In genomic region chr16:22600108-22600699, GRCm38 (mm10) we compare ENCODE assay signal across 28 mouse cellular contexts. TPM values are rescaled to one million over a fixed set of nuclear protein-coding genes. Genes with fewer than 3 reads are reported as not detected.
A peak's percentile ranks its signal among the peaks of the same experiment; 100 is the strongest.
DNase-seq lines count a peak whose midpoint lies in the region; ATAC-seq lines count a peak whose summit lies in the region.
"Had no signal": no experiment of that assay in that cellular context is flagged by ENCODE, and none has a peak within 500 bp of the region (broad histone marks: within the 10 kb centered on the region; RNA-seq: fewer than 3 reads in every experiment).

No protein-coding gene starts in this region.

- H3K36me3 ChIP-seq in kidney, embryonic 14.5 days (ENCODE audit: control insufficient read depth, insufficient read depth, low read length) = no peaks in the 10 kb centered on the region
- H3K36me3 ChIP-seq in hindbrain, embryonic 13.5 days = no peaks in the 10 kb centered on the region
- H3K36me3 ChIP-seq: embryonic facial prominence, embryonic 12.5 days; heart, embryonic 13.5 days; liver, embryonic 12.5 days; stomach, embryonic 15.5 days had no signal

- H3K4me1 ChIP-seq in kidney, embryonic 14.5 days (ENCODE audit: control insufficient read depth, insufficient read depth, low read length) = no peaks in the 10 kb centered on the region
- no peaks in the 10 kb centered on the region for H3K4me1 ChIP-seq in hindbrain, embryonic 13.5 days (replicated peaks)
- H3K4me1 ChIP-seq: embryonic facial prominence, embryonic 12.5 days; heart, embryonic 13.5 days; liver, embryonic 12.5 days; stomach, embryonic 15.5 days had no signal

- no peak overlapping the region for H3K4me2 ChIP-seq in kidney, embryonic 14.5 days (replicated peaks; ENCODE audit: low read depth, low read length)
- no peak overlapping the region for H3K4me2 ChIP-seq in hindbrain, embryonic 13.5 days
- H3K4me2 ChIP-seq: embryonic facial prominence, embryonic 12.5 days; heart, embryonic 13.5 days; liver, embryonic 12.5 days; stomach, embryonic 15.5 days had no signal

- DNase-seq in kidney, adult 11 months = peak; percentile 38
- no peak for DNase-seq in kidney, adult 18-20 months
- peak; percentile 16 to 51 for DNase-seq in kidney, postnatal 36 days
- no peak for DNase-seq in spleen, adult 12 weeks (ENCODE audit: low spot score)
- DNase-seq: adrenal gland, adult 8-10 months; B cell, adult 2 months; cerebellum, adult 11 months; cerebellum, adult 9-10 months; cerebellum, postnatal 36 days; embryo, embryonic 11 days; gastrocnemius, postnatal 25 days; heart, postnatal 10 days; layer of hippocampus, postnatal 36 days; left cerebral cortex, postnatal 4 days; liver, postnatal 0 days; lung, postnatal 4 days; midbrain, embryonic 14.5 days; retina, postnatal 1 day; right cerebral cortex, postnatal 14 days had no signal

- 89% methylated on average over 4 of the region's 4 CpGs for WGBS in kidney, embryonic 14.5 days
- 91% methylated on average over 4 of the region's 4 CpGs for WGBS in hindbrain, embryonic 13.5 days

- no peak overlapping the region for H3K9ac ChIP-seq in kidney, embryonic 14.5 days (ENCODE audit: low read depth, low read length)
- no peak overlapping the region for H3K9ac ChIP-seq in hindbrain, embryonic 13.5 days
- H3K9ac ChIP-seq: embryonic facial prominence, embryonic 12.5 days; heart, embryonic 13.5 days; liver, embryonic 12.5 days; liver, postnatal 0 days; stomach, embryonic 15.5 days had no signal

- no peak overlapping the region for H3K27ac ChIP-seq in kidney, embryonic 14.5 days (ENCODE audit: low read depth, low read length)
- no peak overlapping the region for H3K27ac ChIP-seq in hindbrain, embryonic 13.5 days
- H3K27ac ChIP-seq: embryonic facial prominence, embryonic 12.5 days; heart, embryonic 13.5 days; kidney, postnatal 0 days; liver, embryonic 12.5 days; stomach, embryonic 15.5 days had no signal

- H3K9me3 ChIP-seq in kidney, embryonic 14.5 days (ENCODE audit: control insufficient read depth, low read length) = no peaks in the 10 kb centered on the region
- no peaks in the 10 kb centered on the region for H3K9me3 ChIP-seq in hindbrain, embryonic 13.5 days
- H3K9me3 ChIP-seq: embryonic facial prominence, embryonic 12.5 days; heart, embryonic 13.5 days; liver, embryonic 12.5 days; stomach, embryonic 15.5 days had no signal

- H3K4me3 ChIP-seq in kidney, embryonic 14.5 days (ENCODE audit: low read length) = no peak overlapping the region
- H3K4me3 ChIP-seq in hindbrain, embryonic 13.5 days = no peak overlapping the region
- H3K4me3 ChIP-seq: embryonic facial prominence, embryonic 12.5 days; heart, embryonic 13.5 days; liver, embryonic 12.5 days; stomach, embryonic 15.5 days had no signal

- ATAC-seq in kidney, embryonic 14.5 days (ENCODE audit: low FRiP score, low TSS enrichment) = no peak
- peak; percentile 62 for ATAC-seq in common myeloid progenitor, adult 5-6 weeks (replicated peaks; ENCODE audit: low read depth, poor library complexity, severe bottlenecking)
- ATAC-seq in hindbrain, embryonic 13.5 days (ENCODE audit: low FRiP score) = no peak
- ATAC-seq: forebrain, embryonic 14.5 days; liver, embryonic 12.5 days; liver, postnatal 0 days had no signal

- H3K27me3 ChIP-seq in kidney, embryonic 14.5 days (ENCODE audit: control insufficient read depth, insufficient read depth, low read length) = no peaks in the 10 kb centered on the region
- H3K27me3 ChIP-seq in hindbrain, embryonic 13.5 days = no peaks in the 10 kb centered on the region
- H3K27me3 ChIP-seq: embryonic facial prominence, embryonic 12.5 days; heart, embryonic 13.5 days; liver, embryonic 12.5 days; stomach, embryonic 15.5 days had no signal

RNA-seq across cellular contexts. Expression of gene Dgkg, which starts 56.8 kb away (rescaled TPM):
- 0.17 and 0.51 TPM in 2 replicates for polyA plus RNA-seq in kidney, embryonic 14.5 days (2014; fragmentation: Nextera tagmentation; extraction: Ambion mirVana)
- 5.6 and 5.8 TPM in 2 replicates for total RNA-seq in common myeloid progenitor, adult 5-6 weeks (2017)
- polyA plus RNA-seq in hindbrain, embryonic 13.5 days (2015; fragmentation: Nextera tagmentation; extraction: Ambion mirVana) = 0.80 and 0.84 TPM in 2 replicates

Comparison
In these comparisons a context has a peak if more than half of its experiments do, and no peak if none do; other contexts are left out.
1. DNase-seq: peak in kidney, adult 11 months (single experiment) and kidney, postnatal 36 days (2 of 2); none in kidney, adult 18-20 months (single experiment) and spleen, adult 12 weeks (single experiment).